Mouse (Mus musculus) kidney, postnatal 36 days (tissue): ENCODE results near the gene Foxn3.
A peak's percentile ranks its signal among the peaks of the same experiment; 100 is the strongest.

Experiments
- DNase-seq, 2 experiments: peaks; one replicate each; pipeline ENCODE4 v3.0.0; 2021 to 2022; ENCODE audit warnings: mixed read lengths in 2 of 2

Foxn3 gene

GRCm38 (mm10) chr12:99153664-99154063 is 409.7 kb downstream of the Foxn3 start:
- no peak for DNase-seq

GRCm38 (mm10) chr12:99150126-99150525 is 413.3 kb downstream of the Foxn3 start:
- DNase-seq = peak; percentile 27 to 79

DNA sequence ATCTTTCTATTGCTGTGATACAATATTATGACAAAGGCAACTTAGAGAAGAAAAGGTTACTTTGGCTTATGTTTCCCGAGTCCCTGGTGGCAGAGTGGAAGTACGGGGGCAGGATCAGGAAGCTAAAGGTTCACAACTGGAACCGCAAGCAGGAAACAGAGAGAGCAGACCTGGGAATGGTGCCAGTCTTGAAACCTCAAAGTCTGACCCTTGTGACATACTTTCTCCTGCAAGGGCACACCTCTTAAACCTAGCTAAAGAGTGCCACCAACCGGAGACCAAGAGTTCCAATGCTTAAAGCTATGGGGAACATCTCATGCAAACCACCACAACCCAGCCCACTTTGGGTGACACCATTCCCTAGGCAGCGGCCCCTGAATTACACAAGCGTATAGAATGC is 414.2 kb downstream of the Foxn3 start:
- peak in 1 of 2 experiments; percentile 1 for DNase-seq
